Mouse (Mus musculus) kidney, postnatal 25 days (tissue): ENCODE measurements around the gene Gm10320.

ENCODE experiments used
- DNase-seq, 2 experiments: peaks; one replicate each; pipeline ENCODE4 v3.0.0; 2021; ENCODE audit warnings: mixed read lengths in 2 of 2

Gene Gm10320

DNA sequence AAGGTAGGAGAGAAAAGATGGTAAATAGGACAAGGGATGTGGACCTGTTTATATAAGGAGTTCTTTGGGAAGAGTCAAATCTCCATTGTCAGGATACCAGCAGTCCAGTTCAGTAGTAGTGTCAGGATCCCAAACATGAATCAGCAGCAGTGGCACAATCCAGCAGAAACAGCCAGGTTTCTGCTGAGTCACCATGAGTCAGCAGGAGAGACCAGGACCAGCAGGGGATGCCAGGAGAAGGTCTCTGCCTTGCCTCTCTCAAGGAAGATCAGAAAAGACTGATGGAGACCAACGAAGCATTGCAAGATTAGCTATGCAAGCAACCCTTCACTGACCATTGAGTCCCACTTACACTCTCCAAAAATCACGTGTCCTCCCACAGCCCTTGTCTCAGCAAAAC lies 35.4 kb downstream of the Gm10320 start:
- no peak for DNase-seq

DNA sequence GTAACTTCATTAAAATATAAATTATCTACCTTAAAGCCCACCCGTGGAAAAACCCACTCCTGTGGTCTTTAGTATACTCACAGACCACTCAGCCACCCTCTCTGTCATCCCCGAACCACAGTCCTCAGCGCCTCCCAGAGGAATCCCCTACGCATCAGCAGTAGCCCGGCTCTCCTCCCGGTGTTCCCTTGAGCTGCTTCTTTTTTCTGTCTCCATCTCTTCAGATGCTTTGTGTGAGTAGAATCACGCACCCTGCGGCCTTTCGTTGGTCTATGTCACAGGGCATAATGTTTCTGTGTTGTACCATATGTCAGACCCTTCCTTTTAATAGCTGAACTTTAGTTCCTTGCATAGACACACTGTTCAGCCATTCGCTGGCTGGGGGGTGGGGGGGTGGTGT lies 36.2 kb downstream of the Gm10320 start:
- DNase-seq = no peak

DNA sequence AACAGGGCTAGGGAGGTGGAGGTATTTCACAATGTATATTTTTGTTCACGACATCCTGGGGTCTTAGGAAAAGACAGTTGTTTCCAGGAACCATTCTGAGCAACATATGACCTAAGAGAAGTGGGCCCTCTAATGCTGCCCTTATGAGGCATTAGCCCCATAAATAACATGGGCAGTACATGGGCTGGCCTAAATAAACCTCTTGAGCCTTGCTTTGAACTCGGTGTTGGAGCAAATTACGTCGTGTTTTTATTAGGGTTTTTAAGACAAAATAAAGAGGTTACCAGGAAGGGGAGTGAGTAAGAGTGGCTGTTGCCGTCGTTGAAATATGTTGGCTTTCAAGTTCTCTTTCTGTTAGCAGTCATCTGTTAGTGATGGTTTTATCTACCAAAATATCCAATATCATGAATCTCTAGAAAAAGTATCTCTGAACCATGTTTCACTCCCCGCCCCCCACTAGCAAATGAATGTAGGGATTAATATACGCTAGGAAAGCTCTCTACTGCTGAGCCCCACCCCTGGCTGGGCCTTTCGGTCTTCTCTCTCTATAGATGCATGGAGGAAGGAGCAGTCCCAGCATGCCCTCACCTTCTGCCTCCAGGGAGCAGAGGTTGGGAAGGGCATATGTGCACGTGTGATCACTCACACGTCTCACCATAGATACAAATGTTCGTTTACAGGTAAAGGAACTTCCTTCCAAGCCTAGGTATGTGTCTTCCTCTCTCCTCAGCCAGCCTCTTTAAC lies 37.4 kb downstream of the Gm10320 start:
- no peak for DNase-seq

DNA sequence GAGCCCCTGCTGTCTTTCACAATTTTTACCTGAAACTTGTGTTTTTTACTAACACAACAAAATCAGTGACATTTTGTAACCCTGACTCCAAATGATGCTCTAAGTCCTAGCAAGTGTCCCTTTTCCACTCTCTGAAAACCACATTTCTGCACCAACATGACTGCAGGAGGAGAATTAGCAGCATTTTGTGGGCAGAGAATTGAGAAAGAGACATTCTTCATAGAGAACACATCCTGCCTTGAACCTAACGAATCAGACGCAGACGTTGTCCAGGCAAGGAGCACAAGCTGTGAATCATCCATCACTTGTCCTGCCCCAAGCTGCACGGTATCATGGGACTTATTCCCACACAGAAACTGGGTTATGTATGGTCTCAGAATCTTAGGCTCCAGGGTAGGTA lies 38.7 kb downstream of the Gm10320 start:
- no peak for DNase-seq

DNA sequence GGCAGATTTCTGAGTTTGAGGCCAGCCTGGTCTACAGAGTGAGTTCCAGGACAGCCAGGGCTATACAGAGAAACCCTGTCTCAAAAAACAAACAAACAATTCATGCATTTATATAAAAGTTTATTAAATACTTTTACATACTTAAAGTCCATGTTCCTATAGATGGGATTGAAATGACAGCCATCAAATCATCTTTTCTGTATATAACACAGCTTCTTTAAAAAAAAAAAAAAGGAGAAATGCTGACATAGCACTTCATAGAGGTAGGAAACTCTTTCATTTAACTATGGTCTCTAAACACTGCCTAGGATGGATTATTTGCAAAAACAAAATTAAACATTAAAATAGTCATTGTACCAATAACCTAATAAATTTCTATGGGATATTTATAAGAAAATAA lies 43.1 kb downstream of the Gm10320 start:
- no peak for DNase-seq

DNA sequence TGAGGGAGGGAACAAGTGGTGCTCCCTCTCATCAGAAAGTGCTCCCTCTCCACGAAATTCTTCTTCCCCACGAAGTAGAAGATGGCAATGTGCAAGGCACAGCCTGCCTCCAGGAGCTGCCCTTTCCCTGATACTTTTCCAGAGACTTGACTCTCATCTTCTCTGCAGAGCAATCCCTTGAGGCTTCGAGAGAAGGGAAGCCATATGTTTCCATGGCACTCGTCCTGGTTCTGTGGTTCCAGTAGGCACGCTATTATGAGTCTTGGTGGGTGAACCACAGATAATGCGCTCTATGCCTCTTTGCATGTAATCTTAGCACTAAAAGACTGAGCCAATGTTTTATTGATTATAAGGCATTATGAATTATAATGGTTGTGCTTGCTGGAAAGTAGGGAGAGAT lies 44.1 kb downstream of the Gm10320 start:
- no peak for DNase-seq

DNA sequence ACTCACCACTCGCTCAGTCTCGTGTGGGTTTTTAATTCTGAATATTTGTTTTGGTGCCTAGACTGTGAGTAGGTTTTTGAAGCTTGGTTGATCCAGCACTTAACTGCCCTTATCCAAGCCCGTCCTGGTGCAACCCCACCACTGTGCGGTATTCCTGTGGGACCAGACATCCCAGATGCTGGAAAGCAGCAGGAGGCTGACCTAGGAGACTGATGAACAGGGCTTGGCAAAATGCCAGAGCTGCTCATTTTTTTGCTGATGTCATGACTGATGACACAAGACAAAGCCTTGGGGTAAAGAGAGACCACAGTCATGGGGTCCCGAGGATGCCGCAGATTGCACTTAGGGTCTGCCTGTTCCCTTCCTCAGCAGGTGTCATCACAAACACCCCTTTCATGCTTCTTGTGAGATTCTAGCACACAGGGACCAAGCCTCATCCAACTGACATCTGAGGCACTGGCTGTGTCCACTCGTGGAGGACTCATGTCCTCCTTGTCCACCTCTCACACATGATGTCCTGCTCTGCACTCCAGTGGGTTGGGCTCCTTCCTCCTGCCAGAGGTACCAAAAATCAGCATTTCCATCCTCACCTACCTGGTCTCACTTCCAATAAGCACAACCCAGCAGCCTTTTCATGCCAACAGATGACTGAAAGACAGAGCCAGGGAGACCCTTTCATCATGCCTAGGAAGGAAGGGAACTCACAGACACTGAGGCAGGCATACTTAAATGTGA lies 46.2 kb downstream of the Gm10320 start:
- DNase-seq = no peak

DNA sequence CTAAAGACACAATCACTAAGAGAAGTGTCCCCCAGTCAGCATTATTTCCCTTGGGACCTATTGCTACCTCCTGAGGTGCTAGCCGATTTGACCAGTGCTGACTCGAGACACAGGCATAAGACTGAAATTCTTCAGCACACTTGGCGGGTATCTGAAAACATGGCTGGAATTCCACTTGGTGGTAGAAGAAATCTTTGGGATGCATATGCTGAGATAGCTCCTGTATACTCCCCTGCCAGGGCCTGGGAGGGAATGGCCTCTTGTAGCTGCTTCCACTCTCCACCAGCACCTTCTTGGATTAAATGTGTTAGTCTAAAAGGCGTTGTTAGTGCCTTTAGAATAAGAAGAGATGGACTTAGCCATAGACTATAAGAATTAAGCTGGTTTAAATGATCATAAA lies 50.8 kb downstream of the Gm10320 start:
- DNase-seq = no peak

DNA sequence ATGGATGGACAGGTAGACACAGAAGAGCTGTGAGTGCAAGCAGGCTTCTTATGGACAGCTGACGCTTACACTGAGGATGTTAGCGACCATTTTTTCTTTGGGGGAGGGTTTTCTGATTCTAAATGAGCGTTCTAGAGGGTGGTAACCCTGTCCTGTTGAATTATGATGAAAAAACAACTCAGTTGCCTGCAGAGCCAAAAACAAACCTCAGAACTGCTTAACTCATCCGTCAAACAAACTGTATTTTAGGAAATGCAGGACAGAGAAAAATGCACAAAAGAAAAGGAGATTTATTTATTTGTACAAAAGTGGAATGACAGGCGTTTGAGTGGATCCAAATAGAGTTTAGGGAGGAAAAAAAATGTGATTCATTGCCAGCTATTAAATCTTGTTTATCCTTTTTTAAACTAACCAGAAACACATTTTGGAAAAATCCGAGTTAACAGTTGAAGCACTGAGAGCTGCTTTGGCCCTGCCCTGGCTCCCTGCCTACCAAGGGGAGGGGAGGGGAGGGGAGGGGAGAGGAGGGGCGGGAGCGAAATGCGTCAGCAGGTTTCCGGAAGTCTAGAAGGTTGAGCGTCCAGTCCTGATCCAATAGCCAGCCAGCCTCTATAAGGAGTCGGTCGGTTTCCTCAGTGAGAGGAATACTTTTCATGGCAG lies 51.4 kb downstream of the Gm10320 start:
- DNase-seq = peak; percentile 31 to 48
